Mouse (Mus musculus): Measurements from ENCODE around the gene Olfr523. TPM values are rescaled to one million over a fixed set of nuclear protein-coding genes. Genes with fewer than 3 reads are reported as not detected.

Olfr523 gene
- total RNA-seq, 2 experiments from 2014 or later = not detected

DNA sequence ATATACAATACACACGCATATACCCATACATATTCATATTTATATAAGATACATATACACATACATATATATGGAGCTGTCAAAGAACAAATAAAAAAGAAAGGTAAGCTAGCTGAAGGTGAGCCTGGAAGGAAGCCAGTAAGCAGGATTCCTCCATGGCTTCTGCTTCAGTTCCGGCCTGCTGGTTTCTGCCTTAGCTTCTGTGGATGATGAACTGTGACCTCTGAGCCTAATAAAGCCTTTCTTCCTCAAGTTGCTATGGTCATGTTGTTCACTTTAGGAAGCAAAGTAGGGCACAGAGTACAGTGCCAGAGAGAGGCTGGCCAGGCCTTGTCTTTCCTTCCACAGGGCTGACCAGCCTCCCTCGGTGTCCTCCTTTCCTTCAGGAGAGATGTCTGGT, 2.2 kb upstream of the Olfr523 start:
- no peak for ATAC-seq (replicated peaks; ENCODE audit: poor library complexity, severe bottlenecking)

DNA sequence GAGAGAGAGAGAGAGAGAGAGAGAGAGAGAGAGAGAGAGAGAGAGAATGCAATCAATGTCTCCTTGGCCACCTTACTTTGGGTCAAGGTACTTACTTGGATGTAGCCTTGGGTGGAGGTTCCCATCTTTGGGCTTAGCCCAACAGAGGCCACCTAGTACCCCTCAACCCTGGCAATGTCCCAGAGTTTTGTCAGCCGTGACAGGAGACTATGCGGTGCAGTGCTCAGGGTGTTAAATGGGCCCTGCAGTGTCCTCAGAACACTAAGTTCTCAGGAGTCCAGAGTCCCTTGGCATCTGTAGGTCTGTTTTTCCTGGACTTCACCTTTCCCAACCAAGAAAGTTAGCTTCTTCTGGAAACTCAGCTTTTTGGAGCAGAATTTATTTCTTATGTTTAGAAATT, 6.2 kb downstream of the Olfr523 start:
- ATAC-seq (replicated peaks; ENCODE audit: poor library complexity, severe bottlenecking) = no peak

DNA sequence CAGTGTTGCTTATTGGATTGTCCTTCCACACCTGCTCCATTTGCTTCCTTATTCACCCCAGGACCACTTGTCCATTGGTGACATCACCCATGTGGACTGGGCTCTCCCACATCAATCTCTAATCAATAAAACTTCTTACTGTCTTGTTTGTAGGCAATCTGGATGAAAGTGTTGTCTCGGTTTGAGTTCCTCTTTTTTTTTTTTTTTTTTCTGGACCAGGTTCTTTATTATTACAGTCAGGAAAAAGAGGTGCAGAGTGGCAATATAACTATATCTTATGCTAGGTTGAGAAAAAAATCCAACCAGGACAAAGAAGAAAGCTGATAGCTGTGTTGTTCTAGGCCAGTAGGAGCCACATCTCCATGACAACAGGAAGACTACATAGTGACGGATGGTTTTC, 7.7 kb downstream of the Olfr523 start:
- ATAC-seq (replicated peaks; ENCODE audit: poor library complexity, severe bottlenecking) = no peak

DNA sequence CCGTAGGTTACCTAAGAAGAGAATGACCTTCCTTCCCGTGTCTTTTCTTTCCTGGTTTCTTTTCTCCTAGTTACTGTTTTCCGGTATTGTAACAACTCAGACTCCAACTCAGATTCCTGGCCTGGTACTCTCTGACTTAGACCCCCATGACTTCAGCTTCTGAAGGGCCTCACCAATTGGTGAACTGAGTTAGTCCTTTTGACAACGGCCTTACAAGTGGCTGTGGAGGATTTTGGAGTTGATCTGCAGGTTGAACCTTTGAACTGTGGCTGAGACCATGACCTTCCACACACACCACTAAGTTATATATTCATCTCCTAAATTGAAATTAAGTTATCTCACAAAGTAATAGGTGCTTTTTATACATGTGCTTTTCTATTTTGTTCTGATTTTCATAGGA, 11.2 kb downstream of the Olfr523 start:
- no peak for ATAC-seq (replicated peaks; ENCODE audit: poor library complexity, severe bottlenecking)

DNA sequence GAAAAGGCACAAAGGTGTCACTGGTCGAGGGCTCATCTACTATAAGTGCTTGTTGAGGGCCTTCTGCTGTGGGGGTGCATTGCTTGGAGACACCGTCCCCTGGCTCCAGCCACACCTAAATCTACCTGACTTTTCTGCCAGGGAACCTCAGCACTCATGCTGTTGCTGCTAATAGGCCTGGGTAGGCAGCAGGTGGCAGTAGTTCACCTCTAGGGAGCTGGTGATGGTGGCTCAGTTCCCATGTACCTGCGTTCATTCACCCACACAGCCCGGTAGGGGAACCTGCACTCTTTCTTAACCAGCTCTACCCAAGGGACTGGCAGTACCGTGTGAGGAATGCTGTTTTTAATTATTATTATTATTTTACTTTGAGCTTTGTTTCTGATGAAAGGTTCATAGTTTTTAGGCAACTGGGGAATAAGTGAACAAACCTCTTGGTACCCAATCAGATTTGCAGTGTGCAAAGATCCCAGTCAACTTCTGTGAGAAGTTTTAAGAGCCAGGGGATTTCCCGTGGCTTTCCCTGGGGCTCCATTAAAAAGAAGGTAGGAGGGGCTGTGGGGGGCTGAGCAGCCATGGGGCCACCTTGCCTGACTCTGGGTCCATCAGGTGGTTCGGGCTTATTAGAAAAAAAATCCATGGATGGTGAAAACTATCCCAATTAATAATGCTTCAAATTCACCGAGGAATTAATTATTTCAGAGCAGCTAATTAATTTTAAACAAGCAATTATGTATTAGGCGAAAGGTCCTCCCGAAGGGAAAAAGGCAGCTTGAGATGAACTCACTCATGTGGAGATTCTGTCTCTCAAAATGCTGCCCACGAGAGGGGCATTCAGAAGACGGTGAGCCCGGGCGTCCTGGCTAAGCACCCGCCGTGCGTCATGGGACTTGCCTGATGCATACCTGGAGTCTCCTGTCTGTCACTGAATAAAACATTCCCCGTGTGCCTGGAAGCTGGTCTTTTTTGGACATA, 13.9 kb downstream of the Olfr523 start:
- ATAC-seq (replicated peaks; ENCODE audit: poor library complexity, severe bottlenecking) = no peak

DNA sequence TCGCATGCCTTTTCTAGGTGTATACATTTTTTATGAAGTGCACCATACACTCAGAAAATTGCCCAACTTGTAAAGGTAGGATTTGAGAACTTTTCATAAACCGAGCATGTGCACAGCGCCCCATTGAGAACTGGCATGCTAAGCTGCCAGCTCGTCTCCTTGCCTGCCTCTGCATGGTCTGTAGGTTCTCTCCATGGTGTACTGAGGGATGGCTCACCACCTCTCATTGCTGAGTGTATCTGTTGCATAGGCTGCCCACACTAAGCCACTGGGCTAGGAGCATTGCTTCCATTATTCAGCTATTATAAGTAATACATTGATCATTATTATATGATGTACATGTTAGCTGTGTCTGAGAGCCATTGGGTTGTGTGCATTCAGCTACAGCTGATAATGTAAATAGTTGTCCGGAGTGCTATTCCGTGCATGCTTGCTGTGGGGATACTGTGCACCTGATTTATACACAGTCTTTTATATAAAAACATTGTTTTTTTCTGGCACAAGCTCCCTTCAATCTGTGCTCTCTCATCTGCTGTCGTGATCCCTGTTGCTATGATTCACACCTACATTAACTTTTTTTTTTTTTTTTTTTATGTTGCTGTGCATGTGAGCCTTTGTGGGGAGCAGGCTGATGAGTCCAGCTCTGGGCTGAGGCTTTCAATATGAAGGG, 14.8 kb downstream of the Olfr523 start:
- ATAC-seq (replicated peaks; ENCODE audit: poor library complexity, severe bottlenecking) = no peak

DNA sequence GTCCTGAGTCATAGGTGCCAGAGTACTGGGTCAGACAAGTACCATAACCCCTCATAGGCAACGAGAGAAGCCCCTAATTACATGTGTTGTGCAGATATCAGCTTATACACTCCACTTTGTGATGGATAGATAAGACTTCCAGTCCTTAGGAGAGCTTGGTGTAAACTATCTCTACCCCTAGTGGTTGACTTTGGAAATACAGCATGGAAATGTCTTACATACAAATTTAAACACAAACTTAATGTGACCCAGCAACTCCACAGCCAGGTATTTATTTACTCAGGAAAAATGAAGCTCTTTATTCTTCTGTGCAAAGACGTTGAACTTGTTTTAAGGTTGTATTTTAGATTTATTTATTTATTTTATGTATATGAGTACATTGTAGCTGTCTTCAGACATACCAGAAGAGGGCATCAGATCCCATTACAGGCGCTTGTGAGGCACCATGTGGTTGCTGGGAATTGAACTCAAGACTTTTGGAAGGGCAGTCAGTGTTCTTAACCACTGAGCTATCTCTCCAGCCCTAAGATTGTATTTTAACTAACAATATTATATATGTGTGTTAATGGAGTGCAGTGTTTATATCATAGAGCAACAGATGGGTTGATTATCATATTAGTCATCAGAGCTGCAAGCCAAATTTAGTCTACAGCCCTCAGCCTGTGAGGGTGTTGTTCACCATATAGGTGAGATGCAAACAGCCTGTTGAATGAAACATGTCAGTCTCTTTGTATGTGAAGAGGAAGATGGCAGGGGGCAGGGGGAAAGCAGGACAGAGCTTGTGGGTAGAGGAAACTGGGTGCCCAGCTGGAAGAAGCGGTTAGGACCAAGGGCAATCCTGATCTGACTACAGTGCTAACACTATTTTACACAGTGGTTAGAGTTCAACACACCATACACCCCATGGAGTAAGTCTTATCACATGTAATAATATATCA, 15.6 kb downstream of the Olfr523 start:
- peak; percentile 40; the same call in 1 of the 2 replicates for ATAC-seq (replicated peaks; ENCODE audit: poor library complexity, severe bottlenecking)

DNA sequence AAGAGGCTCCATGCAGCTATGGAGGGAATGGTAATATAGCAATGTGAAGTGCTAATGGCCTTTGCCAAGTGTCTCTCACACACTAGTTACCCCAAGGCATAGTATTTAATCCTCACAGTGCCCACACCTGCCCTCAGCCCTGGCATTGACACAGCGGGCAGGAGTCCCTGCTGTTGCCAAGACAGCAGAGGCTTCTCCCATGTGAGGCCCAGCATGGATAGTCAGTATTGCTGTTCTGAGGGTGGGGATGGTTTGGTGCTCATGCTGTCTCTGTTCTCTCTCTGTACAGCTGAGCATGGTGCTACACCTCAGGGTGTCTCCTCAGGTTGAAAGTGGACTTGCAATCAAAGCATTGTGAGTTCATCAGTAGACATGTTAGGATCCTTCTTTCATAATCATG, 17.4 kb downstream of the Olfr523 start:
- no peak for ATAC-seq (replicated peaks; ENCODE audit: poor library complexity, severe bottlenecking)

DNA sequence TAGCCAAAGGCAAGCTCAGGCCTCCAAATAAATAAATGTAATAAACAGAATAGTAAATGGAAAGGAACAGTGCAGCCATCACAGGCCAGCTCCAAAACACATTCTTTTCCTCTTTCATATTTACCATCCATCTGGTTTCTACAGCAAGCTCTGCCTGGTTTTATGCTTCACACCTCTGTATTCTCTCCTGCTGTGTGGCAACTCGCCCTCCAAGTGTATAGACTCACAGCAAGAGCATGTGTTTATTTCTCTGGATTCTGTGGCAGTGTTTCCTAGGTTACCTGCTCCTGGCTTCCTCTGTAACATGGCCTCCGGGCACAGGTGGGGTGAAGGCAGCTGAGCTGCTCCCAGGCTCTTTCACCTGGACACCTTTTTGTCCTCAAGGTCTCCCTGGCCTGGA, 19.4 kb downstream of the Olfr523 start:
- ATAC-seq (replicated peaks; ENCODE audit: poor library complexity, severe bottlenecking) = no peak

DNA sequence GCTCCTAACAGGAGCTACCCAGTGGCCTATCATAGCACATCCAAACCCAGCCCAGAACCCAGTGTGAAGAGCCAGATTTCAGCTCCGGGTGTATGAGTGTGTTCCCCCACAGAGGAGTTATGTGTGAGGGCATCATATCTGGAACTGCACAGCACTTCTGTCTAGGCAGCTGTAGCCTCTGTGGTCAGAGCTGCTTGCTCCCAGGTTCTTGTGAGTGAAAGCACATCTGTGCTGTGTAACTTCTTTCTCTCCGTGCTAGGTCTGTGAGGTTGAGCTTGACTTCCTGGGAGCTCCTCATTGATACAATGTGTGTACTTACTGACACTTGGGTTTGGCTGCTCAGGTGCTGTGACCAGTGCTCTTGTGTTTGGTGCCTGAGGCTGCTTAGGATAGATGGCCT, 19.8 kb downstream of the Olfr523 start:
- no peak for ATAC-seq (replicated peaks; ENCODE audit: poor library complexity, severe bottlenecking)

DNA sequence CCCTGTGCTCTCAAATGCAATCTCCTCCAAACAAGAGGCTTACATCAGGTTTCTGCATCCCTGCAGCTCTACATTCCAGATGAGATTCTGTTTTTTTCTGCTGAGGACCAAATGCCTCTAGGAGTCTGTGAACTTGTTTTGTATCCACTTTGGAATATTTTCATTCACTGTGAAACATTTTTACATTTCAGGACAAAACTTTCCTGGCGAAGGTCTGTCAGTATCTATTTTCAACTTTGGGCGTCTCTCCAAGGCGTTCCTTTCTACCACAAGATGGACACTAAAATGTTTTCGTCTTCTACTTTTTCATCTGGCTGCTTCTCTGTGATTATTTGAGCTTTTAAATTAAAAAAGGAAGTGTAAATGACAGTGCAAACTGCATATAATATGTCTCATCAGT, 21.0 kb downstream of the Olfr523 start:
- ATAC-seq (replicated peaks; ENCODE audit: poor library complexity, severe bottlenecking) = no peak

DNA sequence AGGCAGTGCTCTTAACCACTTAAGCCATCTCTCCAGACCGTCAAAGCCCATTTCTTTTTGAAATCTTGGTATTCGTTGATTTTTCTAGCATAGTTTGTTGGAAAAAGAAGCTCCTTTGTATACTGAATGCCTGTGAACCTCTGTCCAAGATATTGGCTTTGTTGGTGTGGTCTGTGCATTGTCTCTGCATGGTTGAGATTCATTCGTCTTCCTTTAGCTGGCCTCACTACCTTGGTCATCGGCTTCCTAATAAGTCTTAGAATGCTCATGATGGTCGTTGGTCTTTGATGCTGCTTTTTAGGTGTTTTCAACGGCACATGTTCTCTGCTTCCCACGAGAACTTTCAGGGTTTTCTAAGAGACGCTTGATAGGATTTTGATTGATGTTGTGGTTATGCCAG, 23.0 kb downstream of the Olfr523 start:
- no peak for ATAC-seq (replicated peaks; ENCODE audit: poor library complexity, severe bottlenecking)

DNA sequence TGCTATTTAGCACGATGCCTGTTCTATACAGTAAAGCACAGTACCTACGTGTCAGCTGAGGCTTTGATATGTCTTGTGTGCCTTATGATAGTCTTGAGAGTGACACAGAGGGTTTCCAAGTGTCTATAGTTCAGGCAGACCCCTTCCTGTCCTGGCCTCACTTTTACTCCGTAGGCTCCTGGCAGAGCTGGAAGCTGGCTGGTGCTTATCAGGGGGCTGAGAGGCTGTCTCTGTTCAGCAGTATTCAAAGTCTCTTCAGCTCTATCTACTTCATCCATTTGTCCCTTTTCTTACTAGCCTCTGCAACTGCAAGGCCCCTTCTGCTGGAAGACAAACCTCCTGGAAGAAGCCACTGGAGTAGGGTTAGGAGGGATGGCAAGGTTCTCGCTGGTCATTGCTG, 28.1 kb downstream of the Olfr523 start:
- ATAC-seq (replicated peaks; ENCODE audit: poor library complexity, severe bottlenecking) = no peak

DNA sequence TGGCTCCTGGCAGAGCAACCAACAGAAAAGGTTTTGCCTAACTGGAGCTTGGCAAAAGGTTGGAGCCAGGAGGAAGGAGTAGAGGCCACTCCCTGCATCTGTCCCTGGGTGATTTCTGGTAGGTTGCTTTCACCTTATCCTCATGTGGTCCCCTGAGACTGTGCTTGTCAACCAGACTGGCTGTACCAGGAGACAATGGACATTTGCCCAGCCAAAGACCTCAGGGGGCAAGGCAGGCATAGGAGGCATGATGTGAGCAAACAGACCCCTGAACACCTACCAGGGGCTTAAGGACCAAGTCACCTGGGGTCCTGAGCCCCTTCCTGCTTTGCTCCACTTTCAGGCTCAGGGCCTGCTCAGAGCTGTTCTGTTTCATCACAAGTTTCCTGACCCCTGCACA, 32.8 kb downstream of the Olfr523 start, which contains the start of gene Olfr524:
Gene Olfr524 (minus strand): TSS at position 101 of the 400 bp plus-strand sequence.
- ATAC-seq (replicated peaks; ENCODE audit: poor library complexity, severe bottlenecking) = no peak

DNA sequence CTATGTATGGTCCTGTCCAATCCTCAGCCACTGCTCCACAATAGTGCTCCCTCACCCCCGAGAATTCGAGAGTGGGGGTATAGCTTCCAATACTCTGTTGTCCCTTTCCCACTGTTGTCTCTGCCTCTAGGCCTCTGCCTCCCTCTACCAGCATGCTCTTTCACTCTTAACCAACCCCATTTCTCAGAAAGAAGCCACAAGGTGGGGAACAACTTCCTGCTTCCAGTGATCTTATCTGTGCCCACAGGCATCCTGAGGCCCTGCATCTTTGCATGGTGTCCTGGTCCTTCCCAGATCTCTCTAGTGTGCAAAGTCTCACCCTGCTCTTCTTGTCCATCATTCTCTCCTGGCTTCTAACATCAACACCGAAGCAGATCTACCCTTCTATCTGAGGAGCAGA, 33.9 kb downstream of the Olfr523 start:
- ATAC-seq (replicated peaks; ENCODE audit: poor library complexity, severe bottlenecking) = 0 out of 2 replicates have a peak, but pooled peaks have one; percentile 17

DNA sequence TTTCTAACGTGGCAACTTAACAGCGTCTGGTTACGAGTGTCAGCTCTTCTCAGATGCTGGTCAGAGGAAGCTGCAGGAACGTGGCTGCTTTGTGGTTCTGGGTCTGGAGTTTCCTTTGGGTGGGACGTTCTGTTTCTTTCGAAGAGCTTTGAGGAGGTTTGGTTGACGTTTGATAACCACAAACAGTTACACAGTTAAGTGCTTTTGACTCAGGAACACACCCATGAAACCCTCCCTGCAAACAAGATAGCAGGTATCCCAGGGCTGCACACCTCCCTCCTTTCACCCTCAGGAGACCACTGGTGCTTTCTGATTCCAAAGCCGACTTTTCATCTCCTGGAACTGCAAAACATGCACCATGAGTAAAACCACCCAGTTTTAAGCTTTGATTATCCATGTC, 35.1 kb downstream of the Olfr523 start:
- ATAC-seq (replicated peaks; ENCODE audit: poor library complexity, severe bottlenecking) = no peak

DNA sequence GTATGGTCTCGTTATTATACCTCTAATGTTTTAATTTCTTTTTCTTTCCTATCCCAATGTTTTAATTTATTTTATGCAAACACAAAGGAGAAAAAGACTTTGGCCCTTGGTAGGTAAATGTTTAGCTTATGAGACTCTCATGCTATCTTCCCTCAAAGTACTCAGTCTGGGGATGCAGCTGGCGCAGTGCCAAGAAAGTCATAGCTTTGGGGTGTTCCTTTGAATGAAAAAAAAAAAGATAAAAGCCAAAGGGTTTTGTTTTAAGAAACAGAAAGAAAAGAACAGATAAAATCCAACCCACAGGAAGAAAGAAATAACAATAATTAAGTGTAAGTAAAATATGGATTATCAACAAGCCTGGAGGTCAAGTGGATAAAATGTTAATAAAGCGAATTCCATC, 35.7 kb downstream of the Olfr523 start:
- ATAC-seq (replicated peaks; ENCODE audit: poor library complexity, severe bottlenecking) = no peak

DNA sequence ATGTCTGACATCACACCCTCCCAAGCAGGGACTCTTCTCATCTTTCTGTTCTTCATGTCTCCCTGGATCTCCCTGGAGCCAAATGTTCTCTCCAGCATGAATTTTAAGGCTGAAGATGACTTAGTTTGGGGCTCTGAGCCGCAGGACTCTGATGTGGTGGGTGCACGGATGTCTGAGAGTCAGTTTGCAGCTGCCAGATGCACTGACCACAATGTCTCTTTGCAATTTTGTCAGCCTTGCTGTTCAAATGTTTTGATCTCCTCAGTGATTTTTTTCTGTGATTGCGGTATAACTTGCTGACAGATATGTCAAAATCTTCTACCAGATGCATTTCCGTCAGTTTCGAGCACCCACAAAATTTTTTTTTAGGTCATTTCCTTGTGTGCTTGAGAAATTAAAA, 40.8 kb downstream of the Olfr523 start:
- ATAC-seq (replicated peaks; ENCODE audit: poor library complexity, severe bottlenecking) = no peak

DNA sequence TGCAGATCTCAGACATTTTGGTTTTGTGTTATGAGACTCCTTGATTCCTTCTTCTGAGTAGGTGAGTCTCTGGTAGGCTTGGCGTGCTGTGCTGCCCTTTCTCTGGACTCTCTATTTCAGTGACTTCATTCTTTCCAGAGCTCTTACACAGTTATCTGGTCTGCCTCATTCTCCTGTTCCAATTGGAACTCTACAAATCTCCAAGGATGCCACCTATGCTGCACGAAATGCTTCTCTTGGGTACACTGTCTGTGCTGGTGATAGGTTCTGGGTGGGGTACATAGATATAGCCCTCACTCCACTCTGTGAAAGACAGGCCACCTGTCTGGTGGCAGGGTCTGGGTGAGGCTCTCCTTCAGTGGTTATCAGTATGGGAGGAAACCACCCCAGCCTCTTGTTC, 45.0 kb downstream of the Olfr523 start, which contains the start of gene Cd163l1:
Gene Cd163l1 (plus strand): TSS at position 301 of the 400 bp plus-strand sequence.
- ATAC-seq (replicated peaks; ENCODE audit: poor library complexity, severe bottlenecking) = no peak

DNA sequence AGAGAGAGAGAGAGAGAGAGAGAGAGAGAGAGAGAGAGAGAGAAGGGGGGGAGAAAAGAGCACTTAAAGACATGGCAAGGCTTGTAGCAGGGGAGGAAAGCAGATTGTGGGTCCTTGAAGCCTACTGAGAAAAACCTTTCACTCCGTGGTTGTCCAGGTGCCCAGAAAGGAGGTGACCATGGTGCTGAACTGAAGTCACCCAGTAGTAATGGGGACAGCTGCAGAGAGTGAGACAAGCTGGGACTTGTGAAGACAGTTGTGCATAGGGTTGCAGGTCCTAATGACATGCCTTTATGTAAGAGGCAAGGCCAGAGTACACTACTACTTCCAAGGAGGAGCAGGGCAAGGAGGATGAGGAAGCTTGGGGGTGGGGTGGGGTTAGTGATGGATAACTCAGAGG, 46.3 kb downstream of the Olfr523 start:
- ATAC-seq (replicated peaks; ENCODE audit: poor library complexity, severe bottlenecking) = no peak
